Mouse (Mus musculus) C2C12 (cell line): ENCODE measurements around the gene Tmbim1.

Experiments used
- CEBPB ChIP-seq: IDR thresholded peaks from one replicate; pipeline ENCODE4 v1.6.1; 2011; ENCODE audit warnings: low read depth, mild to moderate bottlenecking, control low read depth, moderate library complexity
- CTCF ChIP-seq: IDR thresholded peaks from one replicate; pipeline ENCODE4 v1.5.1; 2011; ENCODE audit not compliant: control insufficient read depth, insufficient read depth, insufficient read length
- FOSL1 ChIP-seq: IDR thresholded peaks from one replicate; pipeline ENCODE4 v1.8.0; 2011; ENCODE audit warnings: mild to moderate bottlenecking, low read length; ENCODE audit not compliant: poor library complexity, insufficient read depth, severe bottlenecking
- MAX ChIP-seq: IDR thresholded peaks from one replicate; pipeline ENCODE4 v1.6.1; 2011; ENCODE audit warnings: mild to moderate bottlenecking, control low read depth
- MYOD1 ChIP-seq: IDR thresholded peaks from one replicate; pipeline ENCODE4 v1.6.1; 2011; ENCODE audit warnings: low read depth; ENCODE audit not compliant: control insufficient read depth, insufficient read length
- USF1 ChIP-seq: IDR thresholded peaks from one replicate; pipeline ENCODE4 v1.6.1; 2011; ENCODE audit warnings: low read depth, mild to moderate bottlenecking, control low read depth, moderate library complexity

- TF ChIP-seq CTCF (no peak), FOSL1 (no peak), MYOD1 (no peak), CEBPB (no peak), MAX (no peak), USF1 (no peak)
Observed at GRCm38 (mm10) chr1:74289248-74289647, 16.2 kb downstream of the Tmbim1 start.
